ENCODE assay signal across 9 mouse cellular contexts in genomic region chr5:115235323-115235771, GRCm38 (mm10). TPM values are rescaled to one million over a fixed set of nuclear protein-coding genes. Genes with fewer than 3 reads are reported as not detected.
DNase-seq lines count a peak whose midpoint lies in the region; ATAC-seq lines count a peak whose summit lies in the region.
"Had no signal": no experiment of that assay in that cellular context is flagged by ENCODE, and none has a peak within 500 bp of the region (broad histone marks: within the 10 kb centered on the region; RNA-seq: fewer than 3 reads in every experiment).

No protein-coding gene starts in this region.

- peak overlapping the region; percentile 76 for H3K4me2 ChIP-seq in hindbrain, embryonic 12.5 days (replicated peaks)
- H3K4me2 ChIP-seq in lung, embryonic 16.5 days (ENCODE audit: low read depth, low read length): peak overlapping the region; percentile 95

- H3K36me3 ChIP-seq in hindbrain, embryonic 12.5 days: peaks cover 8% of the 10 kb centered on the region
- peaks cover under 1% of the 10 kb centered on the region for H3K36me3 ChIP-seq in lung, embryonic 16.5 days (ENCODE audit: control insufficient read depth, insufficient read depth, low read length)

- H3K27me3 ChIP-seq in hindbrain, embryonic 12.5 days: peaks cover 43% of the 10 kb centered on the region
- peaks cover 4% of the 10 kb centered on the region; the same call in 1 of the 2 replicates for H3K27me3 ChIP-seq in lung, embryonic 16.5 days (ENCODE audit: control insufficient read depth, insufficient read depth, low read depth, low read length)

- H3K9ac ChIP-seq in hindbrain, embryonic 12.5 days: peak overlapping the region; percentile 50
- peak overlapping the region; percentile 78 for H3K9ac ChIP-seq in lung, embryonic 16.5 days (ENCODE audit: low read length)

- ATAC-seq in hindbrain, embryonic 12.5 days (ENCODE audit: low FRiP score): peak; percentile 46
- peak; percentile 53 for ATAC-seq in lung, embryonic 16.5 days (ENCODE audit: low read depth)

- peak overlapping the region; percentile 42 for H3K4me3 ChIP-seq in hindbrain, embryonic 12.5 days
- peak overlapping the region; percentile 66 for H3K4me3 ChIP-seq in lung, embryonic 16.5 days (ENCODE audit: low read length)

- peak; percentile 66 for DNase-seq in R1 (ENCODE audit: low read depth, low spot score)
- DNase-seq in cerebellum, adult 9-11 months: peak; percentile 82
- DNase-seq in frontal cortex, postnatal 25 days (ENCODE audit: low spot score in 2 of 2): peak; percentile 56 to 59
- peak; percentile 55 to 61 for DNase-seq in layer of hippocampus, postnatal 25 days (ENCODE audit: extremely low spot score in 1 of 2, low spot score in 1 of 2)
- peak; percentile 38 for DNase-seq in ovary, postnatal 14 days (ENCODE audit: low spot score)
- peak; percentile 47 to 58 for DNase-seq in urinary bladder, postnatal 36 days (ENCODE audit: low spot score in 2 of 2)

- under 1% methylated on average over 45 of the region's 45 CpGs for WGBS in hindbrain, embryonic 12.5 days
- 0% methylated on average over 42 of the region's 45 CpGs for WGBS in lung, embryonic 16.5 days

- no peaks in the 10 kb centered on the region for H3K9me3 ChIP-seq in hindbrain, embryonic 12.5 days (replicated peaks)
- no peaks in the 10 kb centered on the region for H3K9me3 ChIP-seq in lung, embryonic 16.5 days (ENCODE audit: control insufficient read depth, low read length)

- no peak overlapping the region for H3K27ac ChIP-seq in hindbrain, embryonic 12.5 days
- H3K27ac ChIP-seq in lung, embryonic 16.5 days (ENCODE audit: low read length): no peak overlapping the region

- peaks cover 28% of the 10 kb centered on the region for H3K4me1 ChIP-seq in hindbrain, embryonic 12.5 days
- H3K4me1 ChIP-seq in lung, embryonic 16.5 days (replicated peaks; ENCODE audit: control insufficient read depth, insufficient read depth, low read length): peaks cover 11% of the 10 kb centered on the region

RNA-seq across cellular contexts. Expression of gene Pop5, which starts 0.3 kb away (rescaled TPM):
- polyA plus RNA-seq in hindbrain, embryonic 12.5 days (2016; fragmentation: Nextera tagmentation; extraction: Ambion mirVana): 78.6 and 90.5 TPM in 2 replicates
- 100 to 1,000 TPM in 1 of 2 experiments, 10 to 100 TPM in 1; 83.7 to 108 TPM for total RNA-seq in layer of hippocampus, postnatal 25 days (2021)
- polyA plus RNA-seq in lung, embryonic 16.5 days (2015; fragmentation: Nextera tagmentation; extraction: Ambion mirVana): 97.6 and 109 TPM in 2 replicates

RNA-seq across cellular contexts. Expression of gene Rnf10, which starts 37.4 kb away (rescaled TPM):
- 197 and 202 TPM in 2 replicates for polyA plus RNA-seq in hindbrain, embryonic 12.5 days (2016; fragmentation: Nextera tagmentation; extraction: Ambion mirVana)
- total RNA-seq in layer of hippocampus, postnatal 25 days (2021): 100 to 1,000 TPM; 252 to 257 TPM
- 115 and 116 TPM in 2 replicates for polyA plus RNA-seq in lung, embryonic 16.5 days (2015; fragmentation: Nextera tagmentation; extraction: Ambion mirVana)

RNA-seq across cellular contexts. Expression of gene Cabp1, which starts 41.2 kb away (rescaled TPM):
- polyA plus RNA-seq in hindbrain, embryonic 12.5 days (2016; fragmentation: Nextera tagmentation; extraction: Ambion mirVana): 10.3 and 10.5 TPM in 2 replicates
- total RNA-seq in layer of hippocampus, postnatal 25 days (2021): 100 to 1,000 TPM; 118 to 121 TPM
- 1.3 and 1.6 TPM in 2 replicates for polyA plus RNA-seq in lung, embryonic 16.5 days (2015; fragmentation: Nextera tagmentation; extraction: Ambion mirVana)
- total RNA-seq: neutrophil, adult 5-6 weeks had no signal

RNA-seq across cellular contexts. Expression of gene Coq5, which starts 44.1 kb away (rescaled TPM):
- 48.1 and 51.3 TPM in 2 replicates for polyA plus RNA-seq in hindbrain, embryonic 12.5 days (2016; fragmentation: Nextera tagmentation; extraction: Ambion mirVana)
- total RNA-seq in layer of hippocampus, postnatal 25 days (2021): 10 to 100 TPM; 38.5 to 42.8 TPM
- 37.9 and 38.6 TPM in 2 replicates for polyA plus RNA-seq in lung, embryonic 16.5 days (2015; fragmentation: Nextera tagmentation; extraction: Ambion mirVana)
